8 mouse cellular contexts compared by ENCODE assay signal in the genomic region with DNA sequence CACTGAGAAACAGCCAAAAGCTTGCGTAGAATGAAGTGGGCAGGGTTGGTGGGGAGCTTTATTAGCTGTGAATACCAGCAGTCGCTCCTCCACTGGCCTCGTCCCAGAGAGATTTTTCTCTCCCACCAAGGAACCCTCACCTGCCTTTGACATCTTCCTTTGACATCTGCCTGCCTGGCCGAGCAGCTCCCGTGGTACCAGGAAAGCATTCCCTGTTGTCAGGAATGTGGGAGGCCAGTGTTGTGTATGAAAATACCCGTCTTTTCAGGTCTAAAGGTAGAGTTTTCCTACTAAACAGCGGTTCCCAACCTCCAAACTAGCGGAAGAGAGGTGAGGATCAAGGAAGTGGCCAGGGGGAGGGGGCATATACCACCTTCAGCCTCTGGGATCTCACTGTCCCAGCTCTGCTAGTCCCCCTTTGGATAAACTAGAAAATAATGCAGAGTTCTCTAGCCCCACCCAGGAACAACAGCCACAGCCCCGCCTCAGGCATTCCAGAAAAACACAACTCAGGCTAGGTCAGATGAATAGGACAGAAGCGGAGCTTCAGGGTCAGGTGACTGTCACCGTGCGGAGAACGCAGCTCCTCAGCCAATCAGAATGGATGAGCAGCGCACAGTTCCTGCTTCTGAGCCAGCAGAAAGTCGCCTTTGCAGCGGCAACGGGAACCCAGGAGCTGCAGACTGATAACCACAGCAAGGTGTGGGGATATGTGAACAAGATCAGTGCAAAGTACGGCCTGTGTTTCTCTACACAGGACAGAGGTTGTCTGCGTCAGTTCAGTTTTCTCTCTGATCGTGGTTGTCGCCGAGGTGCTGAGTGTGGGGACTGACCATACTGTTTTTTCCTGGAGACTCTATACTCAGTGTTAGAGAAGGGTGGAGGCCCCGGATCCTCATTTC. TPM values are rescaled to one million over a fixed set of nuclear protein-coding genes. Genes with fewer than 3 reads are reported as not detected.
DNase-seq lines count a peak whose midpoint lies in the region; ATAC-seq and TF ChIP-seq lines count a peak whose summit lies in the region.

No protein-coding gene starts in this region.

- peak; percentile 96 for ATAC-seq in forebrain, embryonic 15.5 days (replicated peaks)
- peak; percentile 96 for ATAC-seq in liver, embryonic 14.5 days (ENCODE audit: insufficient read depth)
- ATAC-seq in stomach, embryonic 16.5 days (ENCODE audit: insufficient read depth, low FRiP score) = peak; percentile 88

- H3K9me3 ChIP-seq in ES-E14 (ENCODE audit: control insufficient read depth, insufficient read depth, low read depth, low read length) = no peaks in the 10 kb centered on the region
- no peaks in the 10 kb centered on the region for H3K9me3 ChIP-seq in forebrain, embryonic 15.5 days
- no peaks in the 10 kb centered on the region for H3K9me3 ChIP-seq in liver, embryonic 14.5 days (ENCODE audit: control insufficient read depth, low read length)
- H3K9me3 ChIP-seq in stomach, embryonic 16.5 days (replicated peaks; ENCODE audit: control insufficient read depth, low read length) = no peaks in the 10 kb centered on the region

- in situ Hi-C loops in ES-E14 (cut with MboI; ENCODE audit: low sequenced_read_pairs in 2 of 2, unreplicated experiment in 2 of 2) = no loop called here

- peak overlapping the region; percentile 72 for H3K9ac ChIP-seq in ES-E14 (ENCODE audit: insufficient read depth, low read depth, low read length, poor library complexity, severe bottlenecking)
- peak overlapping the region; percentile 45 for H3K9ac ChIP-seq in forebrain, embryonic 15.5 days (replicated peaks)
- peak overlapping the region; percentile 69 for H3K9ac ChIP-seq in liver, embryonic 14.5 days (replicated peaks)
- H3K9ac ChIP-seq in stomach, embryonic 16.5 days (ENCODE audit: low read length) = peak overlapping the region; percentile 61

- intact Hi-C loops in heart, postnatal 14 days (cut with DNase I) = no loop called here

- DNase-seq in ES-E14 (ENCODE audit: low read depth, low spot score) = peak; percentile 86
- DNase-seq in cerebellum, adult 11-12 months = peak; percentile 86
- DNase-seq in heart, postnatal 14 days = peak; percentile 65 to 70
- peak; percentile 64 to 78 for DNase-seq in kidney, postnatal 4 days
- DNase-seq in liver, embryonic 14.5 days (ENCODE audit: low read depth in 3 of 3, low spot score in 3 of 3) = peak; percentile 69 to 70 (median 70)
- DNase-seq in neural tube, embryonic 10.5 days (ENCODE audit: extremely low spot score, low spot score) = peak; percentile 59

- no peak for TF ChIP-seq EP300 in liver, embryonic 14.5 days (IDR thresholded peaks at IDR 0.05; ENCODE audit: low read depth)

- H3K4me3 ChIP-seq in ES-E14 (ENCODE audit: insufficient read depth in 1 of 2, low read depth in 1 of 2, low read length in 2 of 2, poor library complexity in 1 of 2, severe bottlenecking in 1 of 2) = peak overlapping the region; percentile 65 to 70
- peak overlapping the region; percentile 44 for H3K4me3 ChIP-seq in forebrain, embryonic 15.5 days
- peak overlapping the region; percentile 52 to 54 for H3K4me3 ChIP-seq in liver, embryonic 14.5 days (ENCODE audit: insufficient read depth in 1 of 2, low read depth in 2 of 2, low read length in 2 of 2)
- H3K4me3 ChIP-seq in stomach, embryonic 16.5 days (replicated peaks; ENCODE audit: low read length) = peak overlapping the region; percentile 49

- peak overlapping the region; percentile 63 for H3K4me2 ChIP-seq in forebrain, embryonic 15.5 days (replicated peaks)
- H3K4me2 ChIP-seq in liver, embryonic 14.5 days (ENCODE audit: low read depth) = peak overlapping the region; percentile 89
- H3K4me2 ChIP-seq in stomach, embryonic 16.5 days (ENCODE audit: low read depth, low read length) = peak overlapping the region; percentile 71

- no peak for TF ChIP-seq CTCF in liver, embryonic 14.5 days (IDR thresholded peaks at IDR 0.05; ENCODE audit: low read depth)

- no peaks in the 10 kb centered on the region for H3K27me3 ChIP-seq in forebrain, embryonic 15.5 days
- no peaks in the 10 kb centered on the region for H3K27me3 ChIP-seq in liver, embryonic 14.5 days (ENCODE audit: control insufficient read depth, insufficient read depth, low read length)
- no peaks in the 10 kb centered on the region for H3K27me3 ChIP-seq in stomach, embryonic 16.5 days (ENCODE audit: control insufficient read depth, insufficient read depth, low read length)

- H3K4me1 ChIP-seq in ES-E14 (ENCODE audit: control insufficient read depth in 2 of 2, insufficient read depth in 2 of 2, low read length in 2 of 2, poor library complexity in 1 of 2) = peaks cover 0 to 4% of the 10 kb centered on the region in 2 experiments; a peak in 1 of 4 replicates
- peaks cover 8% of the 10 kb centered on the region for H3K4me1 ChIP-seq in forebrain, embryonic 15.5 days
- H3K4me1 ChIP-seq in liver, embryonic 14.5 days (replicated peaks; ENCODE audit: control insufficient read depth in 2 of 2, insufficient read depth in 2 of 2, low read length in 1 of 2) = peaks cover 8 to 21% of the 10 kb centered on the region in 2 experiments
- peaks cover 7% of the 10 kb centered on the region; the same call in 1 of the 2 replicates for H3K4me1 ChIP-seq in stomach, embryonic 16.5 days (ENCODE audit: control insufficient read depth, insufficient read depth, low read length)

- H3K27ac ChIP-seq in ES-E14 (ENCODE audit: insufficient read depth, low read depth, low read length, poor library complexity, severe bottlenecking) = peak overlapping the region; percentile 45; the same call in 1 of the 2 replicates
- no peak overlapping the region for H3K27ac ChIP-seq in forebrain, embryonic 15.5 days (replicated peaks)
- peak overlapping the region; percentile 72 for H3K27ac ChIP-seq in liver, embryonic 14.5 days
- H3K27ac ChIP-seq in stomach, embryonic 16.5 days (ENCODE audit: low read length) = peak overlapping the region; percentile 60

- WGBS in forebrain, embryonic 15.5 days = 9% methylated on average over 23 of the region's 23 CpGs
- 12% methylated on average over 23 of the region's 23 CpGs for WGBS in liver, embryonic 14.5 days (ENCODE audit: insufficient replicate concordance)
- 7% methylated on average over 23 of the region's 23 CpGs for WGBS in stomach, embryonic 16.5 days

- no peaks in the 10 kb centered on the region for H3K36me3 ChIP-seq in ES-E14 (ENCODE audit: control insufficient read depth, insufficient read depth, low read length, poor library complexity, severe bottlenecking)
- no peaks in the 10 kb centered on the region for H3K36me3 ChIP-seq in forebrain, embryonic 15.5 days
- H3K36me3 ChIP-seq in liver, embryonic 14.5 days (replicated peaks; ENCODE audit: control insufficient read depth, insufficient read depth, low read depth) = no peaks in the 10 kb centered on the region
- no peaks in the 10 kb centered on the region for H3K36me3 ChIP-seq in stomach, embryonic 16.5 days (ENCODE audit: control insufficient read depth, insufficient read depth, low read length)

TF ChIP-seq in ES-E14, 5 proteins besides CTCF, POLR2A, EP300 and RAD21:
- TF ChIP-seq HCFC1 (IDR thresholded peaks at IDR 0.05; ENCODE audit: borderline replicate concordance, insufficient read depth, low read length) = 0 out of 2 replicates have a peak, but pooled peaks have one; percentile 17
- TF ChIP-seq MAFK (IDR thresholded peaks at IDR 0.05; ENCODE audit: insufficient read depth, low read depth, low read length) = no peak
- TF ChIP-seq CHD2 (IDR thresholded peaks at IDR 0.05; ENCODE audit: low read depth, low read length) = no peak
- TF ChIP-seq ZC3H11A (IDR thresholded peaks at IDR 0.05; ENCODE audit: borderline replicate concordance, low read depth, low read length) = no peak
- TF ChIP-seq ZNF384 (IDR thresholded peaks at IDR 0.05; ENCODE audit: low read depth, low read length) = no peak

RNA-seq across cellular contexts. Expression of a gene that starts 20.0 kb away (rescaled TPM):
- 33.9 and 53.9 TPM in 2 replicates for total RNA-seq in ES-E14 (2012; rRNA removed)
- polyA plus RNA-seq in forebrain, embryonic 15.5 days (2015; fragmentation: Nextera tagmentation; extraction: Ambion mirVana) = 15.9 and 16.2 TPM in 2 replicates
- 10 to 100 TPM; 11.1 to 11.7 TPM for total RNA-seq in heart, postnatal 14 days (2021)
- 3.2 and 3.3 TPM in 2 replicates for polyA plus RNA-seq in liver, embryonic 14.5 days (2012; rRNA removed)
- 2.3 and 2.5 TPM in 2 replicates for polyA plus RNA-seq in liver, embryonic 14.5 days (2014; fragmentation: Nextera tagmentation; extraction: Ambion mirVana)
- polyA plus RNA-seq in stomach, embryonic 16.5 days (2015; fragmentation: Nextera tagmentation; extraction: Ambion mirVana) = 10.9 and 11.1 TPM in 2 replicates

RNA-seq across cellular contexts. Expression of a gene that starts 32.3 kb away (rescaled TPM):
- 8.0 and 11.0 TPM in 2 replicates for total RNA-seq in ES-E14 (2012; rRNA removed)
- polyA plus RNA-seq in forebrain, embryonic 15.5 days (2015; fragmentation: Nextera tagmentation; extraction: Ambion mirVana) = 3.4 and 3.6 TPM in 2 replicates
- 10 to 100 TPM; 10.4 to 12.0 TPM for total RNA-seq in heart, postnatal 14 days (2021)
- polyA plus RNA-seq in liver, embryonic 14.5 days (2012; rRNA removed) = 24.4 and 36.7 TPM in 2 replicates
- 4.5 and 4.7 TPM in 2 replicates for polyA plus RNA-seq in liver, embryonic 14.5 days (2014; fragmentation: Nextera tagmentation; extraction: Ambion mirVana)
- polyA plus RNA-seq in stomach, embryonic 16.5 days (2015; fragmentation: Nextera tagmentation; extraction: Ambion mirVana) = 2.8 and 3.5 TPM in 2 replicates
